Mouse (Mus musculus) heart, embryonic 16.5 days (tissue): ENCODE results near the gene Sirt5. TPM values are rescaled to one million over a fixed set of nuclear protein-coding genes. Genes with fewer than 3 reads are reported as not detected.

Experiments used
- ATAC-seq: fragments of 200-750 bp; cut with Nextera tagmentation; replicated peaks from 2 replicates; pipeline ENCODE4 v1.8.0; 2017; ENCODE audit warnings: moderate number of reproducible peaks; ENCODE audit not compliant: insufficient read depth, low FRiP score; ENCODE audit errors: extremely low read depth
- H3K27ac ChIP-seq: fragments of 300-500 bp; sonication (generic); 2 replicates; pipeline ENCODE4 v1.5.1; 2014; ENCODE audit warnings: mild to moderate bottlenecking, low read length, control low read depth, moderate library complexity
- H3K27me3 ChIP-seq: fragments of 300-500 bp; sonication (generic); 2 replicates; pipeline ENCODE4 v1.6.1; 2014; ENCODE audit warnings: low read length, mixed read lengths; ENCODE audit not compliant: control insufficient read depth, insufficient read depth
- H3K36me3 ChIP-seq: fragments of 300-500 bp; sonication (generic); 2 replicates; pipeline ENCODE4 v1.6.1; 2014; ENCODE audit not compliant: control insufficient read depth, insufficient read depth
- H3K4me1 ChIP-seq: fragments of 300-500 bp; sonication (generic); 2 replicates; pipeline ENCODE4 v1.6.1; 2014; ENCODE audit warnings: low read length, mixed read lengths; ENCODE audit not compliant: control insufficient read depth, insufficient read depth
- H3K4me2 ChIP-seq: fragments of 300-500 bp; sonication (generic); 2 replicates; pipeline ENCODE4 v1.6.1; 2014; ENCODE audit warnings: low read depth, mild to moderate bottlenecking, control low read depth, low read length
- H3K4me3 ChIP-seq: fragments of 300-500 bp; sonication (generic); 2 replicates; pipeline ENCODE4 v1.5.1; 2014; ENCODE audit warnings: mild to moderate bottlenecking, control low read depth, low read length
- H3K9ac ChIP-seq: fragments of 300-500 bp; sonication (generic); 2 replicates; pipeline ENCODE4 v1.6.1; 2014; ENCODE audit warnings: low read length, control low read depth
- H3K9me3 ChIP-seq: fragments of 300-500 bp; sonication (generic); replicated peaks from 2 replicates; pipeline ENCODE4 v1.6.1; 2016; ENCODE audit warnings: low read length; ENCODE audit not compliant: control insufficient read depth
- WGBS: fragments of 180-500 bp; shearing (Covaris S2); extraction: QIAGEN DNeasy Blood & Tissue Kit; methylation state at CpG from one replicate; pipeline ENCODE4 v1.1.7; 2014; 5-methylcytosine and 5-hydroxymethylcytosine counted together
- polyA plus RNA-seq: library from polyadenylated mRNA; unstranded; fragments of >200 nt; fragmentation: Nextera tagmentation; extraction: Ambion mirVana; gene quantifications from 2 replicates; pipeline ENCODE4 v1.2.1, GENCODE M21; 2015

Gene Sirt5
- polyA plus RNA-seq, 1 experiment from 2014 or later: 34.4 TPM

DNA sequence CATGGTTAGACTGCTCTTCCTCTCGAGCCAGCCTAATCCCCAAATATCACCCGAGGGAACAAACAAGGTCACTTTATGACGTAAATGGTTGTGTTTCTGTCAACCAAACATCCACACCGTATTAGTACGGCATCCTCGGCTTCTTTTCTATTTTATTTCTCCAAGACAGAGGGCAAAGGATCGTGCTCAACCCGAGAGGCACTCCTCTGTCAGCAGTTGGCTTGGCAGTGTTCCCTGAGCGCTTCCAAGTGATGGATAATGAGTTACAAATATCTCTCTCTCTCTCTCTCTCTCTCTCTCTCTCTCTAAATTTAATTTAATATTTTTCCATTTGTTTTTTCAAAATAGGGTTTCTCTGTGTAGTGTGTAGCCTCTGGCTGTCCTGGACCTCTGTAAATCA lies 2.9 kb upstream of the Sirt5 start:
- WGBS: 68% methylated on average over 9 of the region's 9 CpGs
- Histone ChIP-seq H3K27me3 (no peaks in the 10 kb centered on the region), H3K9me3 (no peaks in the 10 kb centered on the region), H3K36me3 (no peaks in the 10 kb centered on the region), H3K4me2 (no peak overlapping the region), H3K9ac (no peak overlapping the region), H3K4me1 (peaks cover 10% of the 10 kb centered on the region; the same call in 1 of the 2 replicates), H3K4me3 (no peak overlapping the region), H3K27ac (no peak overlapping the region)
- ATAC-seq: no peak

GRCm38 (mm10) chr13:43365825-43366184 lies 509 bp downstream of the Sirt5 start:
- peaks cover 10% of the 10 kb centered on the region; the same call in 1 of the 2 replicates for H3K4me1 ChIP-seq
- H3K9me3 ChIP-seq: no peaks in the 10 kb centered on the region
- H3K36me3 ChIP-seq: peaks cover 3% of the 10 kb centered on the region
- no peaks in the 10 kb centered on the region for H3K27me3 ChIP-seq
- 10% methylated on average over 11 of the region's 11 CpGs for WGBS
- H3K4me2 ChIP-seq: peak overlapping the region; percentile 94
- H3K27ac ChIP-seq: peak overlapping the region; percentile 80
- peak overlapping the region; percentile 69 for H3K4me3 ChIP-seq
- ATAC-seq: peak; percentile 15; the same call in 1 of the 2 replicates
- peak overlapping the region; percentile 86 for H3K9ac ChIP-seq

DNA sequence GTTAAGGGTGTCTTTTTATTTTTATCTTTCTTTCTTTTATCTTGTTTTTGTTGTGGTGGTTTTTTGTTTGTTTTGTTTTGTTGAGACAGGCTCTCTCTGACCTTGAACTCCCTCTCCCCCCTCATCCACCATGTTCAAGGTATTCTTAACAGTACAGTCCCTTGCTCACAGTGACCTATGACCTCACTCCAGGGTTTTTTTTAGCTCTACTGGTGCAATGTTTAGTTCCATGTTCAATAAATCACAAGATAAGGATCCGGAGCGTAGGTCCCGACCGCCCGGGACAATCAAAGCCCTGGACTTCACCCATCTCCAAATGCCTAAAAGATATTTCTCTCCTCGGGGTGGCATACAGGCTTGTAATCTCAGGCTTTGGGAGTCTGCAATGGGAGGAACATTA lies 4.8 kb downstream of the Sirt5 start:
- Histone ChIP-seq H3K36me3 (peaks cover 26% of the 10 kb centered on the region), H3K4me2 (no peak overlapping the region), H3K27ac (no peak overlapping the region), H3K4me1 (peaks cover 9% of the 10 kb centered on the region; the same call in 1 of the 2 replicates), H3K9me3 (no peaks in the 10 kb centered on the region), H3K9ac (no peak overlapping the region), H3K4me3 (no peak overlapping the region), H3K27me3 (no peaks in the 10 kb centered on the region)
- ATAC-seq: no peak
- 75% methylated on average over 6 of the region's 6 CpGs for WGBS

GRCm38 (mm10) chr13:43372892-43373291 lies 7.6 kb downstream of the Sirt5 start:
- no peak overlapping the region for H3K27ac ChIP-seq
- WGBS: 88% methylated on average over 1 of the region's 1 CpGs
- no peaks in the 10 kb centered on the region for H3K27me3 ChIP-seq
- no peak overlapping the region for H3K9ac ChIP-seq
- H3K4me2 ChIP-seq: no peak overlapping the region
- no peaks in the 10 kb centered on the region for H3K4me1 ChIP-seq
- no peak for ATAC-seq
- H3K4me3 ChIP-seq: no peak overlapping the region
- H3K9me3 ChIP-seq: no peaks in the 10 kb centered on the region
- H3K36me3 ChIP-seq: peaks cover 38% of the 10 kb centered on the region

GRCm38 (mm10) chr13:43374205-43374604 lies 8.9 kb downstream of the Sirt5 start:
- no peak overlapping the region for H3K9ac ChIP-seq
- ATAC-seq: no peak
- no peak overlapping the region for H3K4me2 ChIP-seq
- WGBS: 82% methylated on average over 10 of the region's 10 CpGs
- H3K4me3 ChIP-seq: no peak overlapping the region
- H3K4me1 ChIP-seq: no peaks in the 10 kb centered on the region
- peaks cover 41% of the 10 kb centered on the region for H3K36me3 ChIP-seq
- no peak overlapping the region for H3K27ac ChIP-seq
- no peaks in the 10 kb centered on the region for H3K27me3 ChIP-seq
- H3K9me3 ChIP-seq: no peaks in the 10 kb centered on the region

DNA sequence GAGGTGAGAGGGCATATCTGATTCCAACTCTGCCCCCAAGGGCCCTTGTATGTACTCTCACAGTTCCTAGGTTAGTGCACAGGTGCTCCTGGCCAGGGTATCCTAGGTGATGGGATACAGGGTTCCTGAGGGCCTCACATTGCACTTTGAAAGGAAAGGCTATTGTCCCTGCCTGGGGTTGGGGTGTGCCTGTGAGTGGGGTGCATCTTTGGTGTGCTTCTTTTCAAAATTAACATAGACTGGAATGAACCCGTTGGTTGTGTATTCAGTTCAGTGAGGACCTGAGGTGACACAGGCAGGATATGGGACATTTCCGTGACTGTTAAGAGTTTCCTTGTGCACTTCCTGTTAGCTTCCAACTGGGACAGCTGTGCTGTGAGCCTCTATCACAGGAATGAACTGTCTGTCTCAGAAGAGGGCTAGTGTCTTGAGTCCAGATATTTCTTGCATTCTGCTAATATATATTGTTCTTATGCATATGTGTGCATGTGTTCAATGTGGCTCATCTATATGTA lies 9.7 kb downstream of the Sirt5 start:
- Histone ChIP-seq H3K27me3 (no peaks in the 10 kb centered on the region), H3K4me1 (no peaks in the 10 kb centered on the region), H3K9ac (no peak overlapping the region), H3K4me2 (no peak overlapping the region), H3K4me3 (no peak overlapping the region), H3K27ac (no peak overlapping the region), H3K9me3 (no peaks in the 10 kb centered on the region), H3K36me3 (peaks cover 41% of the 10 kb centered on the region)
- WGBS: 49% methylated on average over 2 of the region's 2 CpGs
- no peak; the same call in 1 of the 2 replicates for ATAC-seq

- Histone ChIP-seq H3K27ac (no peak overlapping the region), H3K36me3 (peaks cover 21% of the 10 kb centered on the region), H3K9ac (no peak overlapping the region), H3K4me1 (no peaks in the 10 kb centered on the region), H3K4me3 (no peak overlapping the region), H3K9me3 (no peaks in the 10 kb centered on the region), H3K27me3 (no peaks in the 10 kb centered on the region), H3K4me2 (no peak overlapping the region)
- no peak for ATAC-seq
- WGBS: 67% methylated on average over 3 of the region's 3 CpGs
Measured at GRCm38 (mm10) chr13:43379989-43380388, 14.7 kb downstream of the Sirt5 start.

GRCm38 (mm10) chr13:43385321-43385720 lies 20.0 kb downstream of the Sirt5 start:
- Histone ChIP-seq H3K27me3 (no peaks in the 10 kb centered on the region), H3K9ac (no peak overlapping the region), H3K36me3 (peaks cover 9% of the 10 kb centered on the region), H3K4me1 (no peaks in the 10 kb centered on the region), H3K9me3 (no peaks in the 10 kb centered on the region), H3K27ac (no peak overlapping the region), H3K4me3 (no peak overlapping the region), H3K4me2 (no peak overlapping the region)
- 94% methylated on average over 10 of the region's 10 CpGs for WGBS
- no peak for ATAC-seq

GRCm38 (mm10) chr13:43397700-43398296 lies 32.5 kb downstream of the Sirt5 start:
- peaks cover 8% of the 10 kb centered on the region for H3K4me1 ChIP-seq
- no peaks in the 10 kb centered on the region for H3K9me3 ChIP-seq
- 57% methylated on average over 13 of the region's 17 CpGs for WGBS
- H3K4me3 ChIP-seq: peak overlapping the region; percentile 79
- peak overlapping the region; percentile 80 for H3K4me2 ChIP-seq
- H3K9ac ChIP-seq: no peak overlapping the region; the same call in 1 of the 2 replicates
- no peak overlapping the region for H3K27ac ChIP-seq
- H3K27me3 ChIP-seq: no peaks in the 10 kb centered on the region
- peaks cover 31% of the 10 kb centered on the region for H3K36me3 ChIP-seq
- ATAC-seq: peak; percentile 3; the same call in 1 of the 2 replicates
